Mouse (Mus musculus) hindbrain, embryonic 13.5 days (tissue): ENCODE measurements at regions not wholly inside any gene's neighbourhood (a gene's known extent, or its start where the extent isn't known, plus 50 kb on each side); places are given as distances from the start of the nearest gene placed in this dataset.

Experiments used
- ATAC-seq: fragments of 200-750 bp; cut with Nextera tagmentation; 2 replicates; pipeline ENCODE4 v1.8.0; 2017; ENCODE audit warnings: moderate TSS enrichment; ENCODE audit not compliant: low FRiP score
- H3K27ac ChIP-seq: fragments of 300-500 bp; sonication (generic); 2 replicates; pipeline ENCODE4 v1.5.1; 2015; ENCODE audit warnings: inconsistent platforms, mild to moderate bottlenecking, moderate library complexity
- H3K27me3 ChIP-seq: fragments of 300-500 bp; sonication (generic); 2 replicates; pipeline ENCODE4 v1.6.1; 2015; ENCODE audit warnings: mild to moderate bottlenecking, inconsistent platforms
- H3K36me3 ChIP-seq: fragments of 300-500 bp; sonication (generic); 2 replicates; pipeline ENCODE4 v1.6.1; 2015; ENCODE audit warnings: mild to moderate bottlenecking, inconsistent platforms
- H3K4me1 ChIP-seq: fragments of 300-500 bp; sonication (generic); replicated peaks from 2 replicates; pipeline ENCODE4 v1.6.1; 2015; ENCODE audit warnings: inconsistent platforms
- H3K4me2 ChIP-seq: fragments of 300-500 bp; sonication (generic); 2 replicates; pipeline ENCODE4 v1.6.1; 2015; ENCODE audit warnings: inconsistent platforms, mild to moderate bottlenecking, moderate library complexity
- H3K4me3 ChIP-seq: fragments of 300-500 bp; sonication (generic); 2 replicates; pipeline ENCODE4 v1.5.1; 2015; ENCODE audit warnings: mild to moderate bottlenecking, inconsistent platforms
- H3K9ac ChIP-seq: fragments of 300-500 bp; sonication (generic); 2 replicates; pipeline ENCODE4 v1.6.1; 2015; ENCODE audit warnings: mild to moderate bottlenecking, inconsistent platforms
- H3K9me3 ChIP-seq: fragments of 300-500 bp; sonication (generic); 2 replicates; pipeline ENCODE4 v1.6.1; 2016; ENCODE audit warnings: inconsistent platforms
- WGBS: fragments of 180-500 bp; shearing (Covaris S2); methylation state at CpG from one replicate; pipeline ENCODE4 v1.1.7; 2015; 5-methylcytosine and 5-hydroxymethylcytosine counted together

GRCm38 (mm10) chr7:129903126-129903525 lies 311.5 kb downstream of the Wdr11 start:
- Histone ChIP-seq H3K36me3 (no peaks in the 10 kb centered on the region), H3K4me3 (no peak overlapping the region), H3K27me3 (no peaks in the 10 kb centered on the region), H3K9me3 (no peaks in the 10 kb centered on the region), H3K4me2 (no peak overlapping the region), H3K4me1 (no peaks in the 10 kb centered on the region), H3K9ac (no peak overlapping the region), H3K27ac (no peak overlapping the region)
- ATAC-seq = no peak
- WGBS = 57% methylated on average over 5 of the region's 5 CpGs

GRCm38 (mm10) chr7:129906131-129906530 lies 314.5 kb downstream of the Wdr11 start:
- no peaks in the 10 kb centered on the region for H3K4me1 ChIP-seq
- H3K36me3 ChIP-seq = no peaks in the 10 kb centered on the region
- 87% methylated on average over 1 of the region's 1 CpGs for WGBS
- no peak overlapping the region for H3K4me2 ChIP-seq
- no peak overlapping the region for H3K27ac ChIP-seq
- H3K9me3 ChIP-seq = no peaks in the 10 kb centered on the region
- no peaks in the 10 kb centered on the region for H3K27me3 ChIP-seq
- no peak overlapping the region for H3K9ac ChIP-seq
- ATAC-seq = no peak
- no peak overlapping the region for H3K4me3 ChIP-seq

- H3K4me1 ChIP-seq = no peaks in the 10 kb centered on the region
- no peaks in the 10 kb centered on the region for H3K36me3 ChIP-seq
- no peaks in the 10 kb centered on the region for H3K9me3 ChIP-seq
- no peak overlapping the region for H3K4me2 ChIP-seq
- H3K4me3 ChIP-seq = no peak overlapping the region
- no peaks in the 10 kb centered on the region for H3K27me3 ChIP-seq
- ATAC-seq = no peak
- H3K27ac ChIP-seq = no peak overlapping the region
- WGBS = 85% methylated on average over 5 of the region's 5 CpGs
- no peak overlapping the region for H3K9ac ChIP-seq
Measured at GRCm38 (mm10) chr7:129908826-129909225, 317.2 kb downstream of the Wdr11 start.

- no peak overlapping the region for H3K27ac ChIP-seq
- H3K9me3 ChIP-seq = no peaks in the 10 kb centered on the region
- no peaks in the 10 kb centered on the region for H3K27me3 ChIP-seq
- 80% methylated on average over 1 of the region's 1 CpGs for WGBS
- no peak overlapping the region for H3K4me2 ChIP-seq
- H3K4me1 ChIP-seq = no peaks in the 10 kb centered on the region
- ATAC-seq = no peak
- no peak overlapping the region for H3K4me3 ChIP-seq
- no peaks in the 10 kb centered on the region for H3K36me3 ChIP-seq
- no peak overlapping the region for H3K9ac ChIP-seq
Measured at GRCm38 (mm10) chr7:129909730-129910129, 318.1 kb downstream of the Wdr11 start.

GRCm38 (mm10) chr7:129910826-129911225 lies 319.2 kb downstream of the Wdr11 start:
- Histone ChIP-seq H3K4me2 (no peak overlapping the region), H3K9ac (no peak overlapping the region), H3K27me3 (no peaks in the 10 kb centered on the region), H3K4me1 (no peaks in the 10 kb centered on the region), H3K36me3 (no peaks in the 10 kb centered on the region), H3K4me3 (no peak overlapping the region), H3K9me3 (no peaks in the 10 kb centered on the region), H3K27ac (no peak overlapping the region)
- ATAC-seq = no peak
- 91% methylated on average over 3 of the region's 3 CpGs for WGBS

- H3K9me3 ChIP-seq = no peaks in the 10 kb centered on the region
- 91% methylated on average over 6 of the region's 6 CpGs for WGBS
- no peaks in the 10 kb centered on the region for H3K27me3 ChIP-seq
- H3K27ac ChIP-seq = no peak overlapping the region
- H3K9ac ChIP-seq = no peak overlapping the region
- H3K36me3 ChIP-seq = no peaks in the 10 kb centered on the region
- 0 out of 2 replicates have a peak, but pooled peaks cover 4% of the 10 kb centered on the region for H3K4me1 ChIP-seq
- H3K4me3 ChIP-seq = no peak overlapping the region
- no peak overlapping the region for H3K4me2 ChIP-seq
- no peak for ATAC-seq
Measured at GRCm38 (mm10) chr7:129914871-129915270, 323.2 kb downstream of the Wdr11 start.

GRCm38 (mm10) chr7:129918240-129919200 lies 326.9 kb downstream of the Wdr11 start:
- Histone ChIP-seq H3K27ac (peak overlapping the region; percentile 36), H3K36me3 (no peaks in the 10 kb centered on the region), H3K9me3 (no peaks in the 10 kb centered on the region), H3K4me2 (no peak overlapping the region), H3K4me1 (0 out of 2 replicates have a peak, but pooled peaks cover 7% of the 10 kb centered on the region), H3K9ac (no peak overlapping the region), H3K4me3 (no peak overlapping the region), H3K27me3 (no peaks in the 10 kb centered on the region)
- no peak for ATAC-seq
- 72% methylated on average over 18 of the region's 18 CpGs for WGBS

- Histone ChIP-seq H3K9ac (no peak overlapping the region), H3K4me1 (0 out of 2 replicates have a peak, but pooled peaks cover 7% of the 10 kb centered on the region), H3K27me3 (no peaks in the 10 kb centered on the region), H3K4me3 (no peak overlapping the region), H3K9me3 (no peaks in the 10 kb centered on the region), H3K36me3 (no peaks in the 10 kb centered on the region), H3K4me2 (no peak overlapping the region), H3K27ac (no peak overlapping the region)
- no peak for ATAC-seq
- WGBS = 47% methylated on average over 7 of the region's 7 CpGs
Measured at GRCm38 (mm10) chr7:129922291-129922690, 330.6 kb downstream of the Wdr11 start.

- Histone ChIP-seq H3K27me3 (no peaks in the 10 kb centered on the region), H3K9ac (no peak overlapping the region), H3K9me3 (no peaks in the 10 kb centered on the region), H3K36me3 (no peaks in the 10 kb centered on the region), H3K4me3 (no peak overlapping the region), H3K4me2 (no peak overlapping the region), H3K27ac (no peak overlapping the region), H3K4me1 (no peaks in the 10 kb centered on the region)
- ATAC-seq = no peak
- WGBS = 83% methylated on average over 6 of the region's 6 CpGs
Measured at GRCm38 (mm10) chr7:129936731-129937130, 345.1 kb downstream of the Wdr11 start.

GRCm38 (mm10) chr7:129937715-129938114 lies 346.1 kb downstream of the Wdr11 start:
- Histone ChIP-seq H3K4me3 (no peak overlapping the region), H3K27me3 (no peaks in the 10 kb centered on the region), H3K4me2 (no peak overlapping the region), H3K36me3 (no peaks in the 10 kb centered on the region), H3K4me1 (no peaks in the 10 kb centered on the region), H3K9ac (no peak overlapping the region), H3K9me3 (no peaks in the 10 kb centered on the region), H3K27ac (no peak overlapping the region)
- WGBS = 94% methylated on average over 6 of the region's 6 CpGs
- ATAC-seq = no peak

- Histone ChIP-seq H3K4me2 (no peak overlapping the region), H3K27ac (no peak overlapping the region), H3K4me3 (no peak overlapping the region), H3K9ac (no peak overlapping the region), H3K36me3 (no peaks in the 10 kb centered on the region), H3K9me3 (no peaks in the 10 kb centered on the region), H3K27me3 (no peaks in the 10 kb centered on the region), H3K4me1 (no peaks in the 10 kb centered on the region)
- 78% methylated on average over 10 of the region's 10 CpGs for WGBS
- ATAC-seq = no peak
Measured at GRCm38 (mm10) chr7:129938141-129938540, 346.5 kb downstream of the Wdr11 start.

GRCm38 (mm10) chr7:129939266-129939665 lies 347.6 kb downstream of the Wdr11 start:
- Histone ChIP-seq H3K27me3 (no peaks in the 10 kb centered on the region), H3K9me3 (no peaks in the 10 kb centered on the region), H3K4me2 (no peak overlapping the region), H3K4me1 (no peaks in the 10 kb centered on the region), H3K4me3 (no peak overlapping the region), H3K9ac (no peak overlapping the region), H3K27ac (no peak overlapping the region), H3K36me3 (no peaks in the 10 kb centered on the region)
- ATAC-seq = no peak
- 78% methylated on average over 5 of the region's 5 CpGs for WGBS
